ENCODE assay signal across 8 mouse cellular contexts in genomic region chr14:14064486-14065141, GRCm38 (mm10). TPM values are rescaled to one million over a fixed set of nuclear protein-coding genes. Genes with fewer than 3 reads are reported as not detected.
A peak's percentile ranks its signal among the peaks of the same experiment; 100 is the strongest.
DNase-seq lines count a peak whose midpoint lies in the region; ATAC-seq lines count a peak whose summit lies in the region.

No protein-coding gene starts in this region.

- peaks cover 41% of the 10 kb centered on the region for H3K4me1 ChIP-seq in hindbrain, embryonic 10.5 days (replicated peaks)
- H3K4me1 ChIP-seq in hindbrain, embryonic 12.5 days: peaks cover 23% of the 10 kb centered on the region
- H3K4me1 ChIP-seq in hindbrain, embryonic 15.5 days (replicated peaks): peaks cover 14% of the 10 kb centered on the region; the same call in 1 of the 2 replicates

- 0 out of 2 replicates have a peak overlapping the region, but pooled peaks have one; percentile 45 for H3K27ac ChIP-seq in hindbrain, embryonic 10.5 days
- H3K27ac ChIP-seq in hindbrain, embryonic 12.5 days: no peak overlapping the region; the same call in 1 of the 2 replicates
- H3K27ac ChIP-seq in hindbrain, embryonic 15.5 days (replicated peaks): 0 out of 2 replicates have a peak overlapping the region, but pooled peaks have one; percentile 32

- no peak; the same call in 1 of the 2 replicates for ATAC-seq in hindbrain, embryonic 12.5 days (ENCODE audit: low FRiP score)
- no peak for ATAC-seq in hindbrain, embryonic 15.5 days (ENCODE audit: low FRiP score, low read depth)
- ATAC-seq in megakaryocyte progenitor cell, adult 5-6 weeks (replicated peaks; ENCODE audit: poor library complexity): peak; percentile 47

- 0 out of 2 replicates have a peak, but pooled peaks cover 6% of the 10 kb centered on the region for H3K36me3 ChIP-seq in hindbrain, embryonic 10.5 days
- no peaks in the 10 kb centered on the region for H3K36me3 ChIP-seq in hindbrain, embryonic 12.5 days
- H3K36me3 ChIP-seq in hindbrain, embryonic 15.5 days: no peaks in the 10 kb centered on the region

- no peaks in the 10 kb centered on the region for H3K9me3 ChIP-seq in hindbrain, embryonic 10.5 days
- no peaks in the 10 kb centered on the region for H3K9me3 ChIP-seq in hindbrain, embryonic 12.5 days (replicated peaks)
- no peaks in the 10 kb centered on the region for H3K9me3 ChIP-seq in hindbrain, embryonic 15.5 days

- no peak for DNase-seq in hindbrain, embryonic 10.5 days (ENCODE audit: low spot score)
- peak; percentile 42 for DNase-seq in embryo, embryonic 10 days (ENCODE audit: low spot score)
- DNase-seq in cerebellum, postnatal 36 days: no peak
- no peak for DNase-seq in cerebellum, postnatal 10 days
- DNase-seq in heart, adult 8-10 months (ENCODE audit: low spot score): no peak

- no peak overlapping the region for H3K4me3 ChIP-seq in hindbrain, embryonic 10.5 days
- H3K4me3 ChIP-seq in hindbrain, embryonic 12.5 days: no peak overlapping the region
- no peak overlapping the region for H3K4me3 ChIP-seq in hindbrain, embryonic 15.5 days

- no peaks in the 10 kb centered on the region for H3K27me3 ChIP-seq in hindbrain, embryonic 10.5 days (ENCODE audit: insufficient read depth, poor library complexity, severe bottlenecking)
- no peaks in the 10 kb centered on the region for H3K27me3 ChIP-seq in hindbrain, embryonic 12.5 days
- H3K27me3 ChIP-seq in hindbrain, embryonic 15.5 days: no peaks in the 10 kb centered on the region

- H3K9ac ChIP-seq in hindbrain, embryonic 12.5 days: no peak overlapping the region
- no peak overlapping the region for H3K9ac ChIP-seq in hindbrain, embryonic 15.5 days

- WGBS in hindbrain, embryonic 10.5 days: 31% methylated on average over 5 of the region's 5 CpGs
- WGBS in hindbrain, embryonic 12.5 days: 37% methylated on average over 5 of the region's 5 CpGs
- WGBS in hindbrain, embryonic 15.5 days: 24% methylated on average over 5 of the region's 5 CpGs

- no peak overlapping the region for H3K4me2 ChIP-seq in hindbrain, embryonic 12.5 days (replicated peaks)
- no peak overlapping the region for H3K4me2 ChIP-seq in hindbrain, embryonic 15.5 days

RNA-seq across cellular contexts. Expression of gene Psmd6, which starts 56.2 kb away (rescaled TPM):
- polyA plus RNA-seq in hindbrain, embryonic 10.5 days (2016; fragmentation: Nextera tagmentation; extraction: Ambion mirVana): 285 and 294 TPM in 2 replicates
- 284 and 289 TPM in 2 replicates for polyA plus RNA-seq in hindbrain, embryonic 12.5 days (2016; fragmentation: Nextera tagmentation; extraction: Ambion mirVana)
- 238 and 245 TPM in 2 replicates for polyA plus RNA-seq in hindbrain, embryonic 15.5 days (2015; fragmentation: Nextera tagmentation; extraction: Ambion mirVana)
- total RNA-seq in megakaryocyte progenitor cell, adult 5-6 weeks (2015): 181 and 210 TPM in 2 replicates
- total RNA-seq in megakaryocyte progenitor cell, adult 5-6 weeks (2017): 215 and 237 TPM in 2 replicates
- total RNA-seq in heart, adult 8-10 months (2022): 10 to 100 TPM; 77.2 to 81.1 (median 79.8) TPM
